Mouse (Mus musculus): ENCODE measurements around the gene Dpt.
A peak's percentile ranks its signal among the peaks of the same experiment; 100 is the strongest.
"Not testable (repeated sequence)": the region's sequence is repeated elsewhere in the genome, so short reads cannot be mapped to it uniquely, and the experiment has no call there.

Dpt gene

DNA sequence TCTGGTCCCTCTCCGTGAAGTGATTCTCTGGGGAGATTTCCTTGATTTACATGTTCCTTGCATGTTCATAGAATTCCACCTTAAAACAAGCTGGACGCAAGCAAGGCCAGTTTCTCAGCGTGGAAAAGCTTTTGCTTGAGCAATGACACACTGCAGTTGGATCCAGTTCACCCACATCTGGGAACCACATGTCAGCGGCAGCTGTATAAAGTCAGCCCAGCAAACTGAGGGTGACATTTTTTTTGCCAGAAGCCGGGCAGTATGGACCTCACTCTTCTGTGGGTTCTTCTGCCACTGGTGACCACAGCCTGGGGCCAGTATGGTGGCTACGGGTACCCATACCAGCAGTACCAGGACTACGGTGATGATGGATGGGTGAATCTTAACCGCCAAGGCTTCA lies at the start of gene Dpt:
Gene Dpt (plus strand): TSS at position 174 of the 400 bp plus-strand sequence.
- no peak for DNase-seq (ENCODE audit: low spot score in 2 of 2)

GRCm38 (mm10) chr1:164753736-164754135 lies 42.7 kb upstream of the Dpt start:
- peak; percentile 44 to 58 for DNase-seq (ENCODE audit: low spot score in 2 of 2)

DNA sequence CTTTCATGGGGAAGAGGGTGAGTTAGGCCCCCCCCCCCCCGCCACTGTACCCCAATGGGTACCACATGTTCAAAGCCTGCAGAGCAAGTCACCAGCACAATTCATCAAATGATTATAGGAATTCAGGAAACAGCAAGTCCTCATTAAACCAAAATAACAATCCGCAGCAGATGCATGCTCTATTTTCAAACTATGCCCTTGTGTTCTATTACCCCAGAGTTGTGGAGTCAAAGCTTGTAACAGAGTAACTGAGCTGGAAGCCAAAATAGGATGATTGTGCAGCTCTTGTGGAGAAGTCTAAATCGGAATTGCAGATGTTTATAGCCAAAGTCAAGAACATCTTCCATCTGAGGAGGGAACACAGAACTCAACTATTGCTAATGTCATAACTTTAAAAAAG lies 40.8 kb upstream of the Dpt start:
- DNase-seq (ENCODE audit: low spot score in 2 of 2), result no peak

DNA sequence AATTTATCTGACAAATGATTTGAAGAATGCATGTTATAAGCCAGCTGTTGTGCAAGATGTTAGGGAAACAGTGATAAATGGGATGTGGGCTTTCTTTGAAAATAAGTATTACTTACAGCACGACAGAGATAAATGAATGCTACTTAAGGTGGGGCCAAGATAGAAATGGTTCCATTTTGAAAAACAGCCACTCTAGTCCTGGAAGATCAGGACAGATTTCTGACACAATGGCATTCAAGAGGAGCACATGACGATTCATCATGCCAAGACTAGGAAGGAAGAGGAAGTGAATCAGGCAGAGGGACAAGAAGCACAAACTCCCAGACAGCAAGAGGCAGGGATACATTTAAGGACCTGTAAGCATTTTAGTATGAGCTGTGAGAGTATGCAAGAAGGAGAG lies 39.5 kb upstream of the Dpt start:
- DNase-seq (ENCODE audit: low spot score in 2 of 2), result no peak

GRCm38 (mm10) chr1:164758401-164758800 lies 38.0 kb upstream of the Dpt start:
- DNase-seq (ENCODE audit: low spot score in 2 of 2), result no peak

DNA sequence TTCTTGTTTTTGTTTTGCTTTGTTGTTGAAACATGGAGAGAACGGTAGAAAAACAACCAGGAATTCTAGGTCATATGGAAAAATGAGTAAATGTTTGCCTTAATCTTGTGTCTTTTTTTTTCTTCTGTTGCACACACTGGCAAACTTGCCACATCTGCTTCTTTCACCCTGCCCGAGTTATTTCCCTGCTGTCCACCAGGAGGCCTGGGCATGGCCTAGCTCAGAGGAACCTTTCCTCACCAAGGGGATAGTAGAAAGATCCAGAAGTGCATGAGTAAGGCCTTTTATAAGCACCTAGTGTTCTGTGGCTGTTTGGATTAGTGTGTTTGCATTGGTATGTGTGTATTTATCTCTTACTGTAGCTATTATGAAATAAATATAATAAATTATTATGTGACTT lies 34.2 kb upstream of the Dpt start:
- DNase-seq (ENCODE audit: low spot score in 2 of 2), result no peak

- DNase-seq (ENCODE audit: low spot score in 2 of 2), result no peak
Measured at GRCm38 (mm10) chr1:164766646-164767045, 29.8 kb upstream of the Dpt start.

DNA sequence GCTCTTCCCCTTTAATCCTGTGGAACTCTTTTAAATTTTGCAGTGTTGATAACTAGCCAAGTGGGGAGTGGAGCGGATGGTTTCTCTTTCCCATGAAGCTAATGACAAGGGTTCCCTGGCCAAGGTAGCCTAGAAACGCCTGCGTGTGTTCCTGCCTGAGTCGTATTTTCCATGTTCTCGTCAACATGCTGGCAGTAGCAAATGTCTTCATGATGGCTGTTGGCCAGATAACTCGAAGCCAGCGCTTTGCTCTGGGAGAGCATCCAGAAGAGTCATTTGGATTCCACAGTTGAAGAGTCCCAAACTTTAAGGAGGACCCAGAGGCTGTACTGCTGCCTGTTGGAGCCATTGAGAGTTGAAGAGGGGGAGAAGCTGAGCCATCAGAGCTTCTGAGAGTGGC lies 25.8 kb upstream of the Dpt start:
- DNase-seq (ENCODE audit: low spot score in 2 of 2), result peak; percentile 41 to 60

GRCm38 (mm10) chr1:164780851-164781510 lies 15.5 kb upstream of the Dpt start:
- no peak for DNase-seq (ENCODE audit: low spot score in 2 of 2)

DNA sequence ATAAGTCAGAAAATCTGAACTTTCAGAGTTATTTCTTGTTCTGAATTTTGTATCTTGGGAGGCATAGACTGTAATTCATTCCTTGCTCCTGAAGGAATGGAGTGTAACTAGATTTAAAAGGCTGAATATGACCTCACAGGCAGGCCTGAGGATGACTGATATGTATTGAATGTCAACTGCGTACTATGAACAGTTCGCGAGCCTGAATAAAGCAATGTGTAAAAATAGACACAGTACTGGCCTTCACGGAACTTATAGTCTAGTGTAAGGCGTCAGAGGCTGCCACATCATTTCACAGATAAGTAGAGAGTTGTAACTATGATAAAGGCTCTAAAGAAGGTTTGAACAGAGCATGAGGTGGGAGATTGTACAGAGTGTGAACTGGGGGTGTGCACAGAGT lies 10.3 kb upstream of the Dpt start:
- no peak for DNase-seq (ENCODE audit: low spot score in 2 of 2)

GRCm38 (mm10) chr1:164787771-164788170 lies 8.7 kb upstream of the Dpt start:
- DNase-seq (ENCODE audit: low spot score in 2 of 2), result peak; percentile 87 to 90

DNA sequence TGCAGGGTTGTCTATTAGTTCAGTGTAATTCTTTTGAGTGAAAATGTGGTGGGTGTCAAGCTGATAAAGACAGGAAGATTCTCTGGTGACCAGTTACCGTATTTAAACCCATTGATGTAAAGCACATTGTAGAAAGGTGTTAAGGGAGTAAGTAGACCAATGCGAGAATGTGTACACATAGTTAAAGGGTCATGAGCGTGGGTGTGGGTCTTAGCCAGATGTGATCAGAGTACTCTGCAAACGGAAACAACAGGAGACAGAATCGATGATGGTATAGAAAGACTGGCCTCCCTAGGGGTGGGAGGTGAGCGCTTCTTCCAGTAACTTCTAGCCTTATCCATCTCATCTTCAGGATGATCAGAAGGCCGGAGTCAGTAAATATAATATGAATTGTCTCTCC lies 8.2 kb upstream of the Dpt start:
- DNase-seq (ENCODE audit: low spot score in 2 of 2), result no peak

DNA sequence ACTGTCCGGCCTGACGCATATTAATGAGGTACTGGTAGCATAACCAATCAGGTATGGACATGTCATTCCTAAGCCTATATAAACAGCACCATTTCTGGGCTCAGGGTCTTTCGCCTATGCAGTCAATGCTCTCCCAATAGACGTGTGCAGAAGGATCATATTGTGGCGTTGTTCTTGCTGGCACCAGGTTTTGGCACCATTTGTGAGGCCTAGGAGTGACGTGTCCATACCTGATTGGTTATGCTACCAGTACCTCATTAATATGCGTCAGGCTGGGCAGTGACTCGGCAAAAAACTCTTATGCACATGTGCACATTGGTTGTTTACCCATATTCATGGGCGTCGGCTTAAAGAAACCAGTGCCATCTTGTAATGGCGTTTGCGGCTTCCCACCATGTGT lies 6.1 kb upstream of the Dpt start:
- DNase-seq (ENCODE audit: low spot score in 2 of 2), result not testable (repeated sequence)

DNA sequence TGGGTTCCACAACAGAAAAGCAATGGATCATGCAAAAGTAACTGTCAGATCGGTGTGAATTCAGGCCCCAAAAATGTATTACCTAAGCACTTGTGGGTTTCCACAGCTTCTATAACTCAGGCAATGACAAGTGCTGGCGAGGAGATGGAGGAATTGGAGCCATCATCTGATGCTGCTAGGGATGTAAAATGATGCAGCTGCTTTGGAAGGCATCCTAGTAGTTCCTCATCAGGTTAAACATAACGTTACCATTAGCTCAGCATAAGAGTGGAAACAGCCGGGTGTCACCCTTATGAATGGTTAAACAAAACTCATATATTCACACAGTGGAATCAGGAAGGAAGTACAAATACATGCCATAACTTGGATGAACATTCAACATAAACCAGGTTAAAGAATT lies 3.4 kb upstream of the Dpt start:
- DNase-seq (ENCODE audit: low spot score in 2 of 2), result no peak

DNA sequence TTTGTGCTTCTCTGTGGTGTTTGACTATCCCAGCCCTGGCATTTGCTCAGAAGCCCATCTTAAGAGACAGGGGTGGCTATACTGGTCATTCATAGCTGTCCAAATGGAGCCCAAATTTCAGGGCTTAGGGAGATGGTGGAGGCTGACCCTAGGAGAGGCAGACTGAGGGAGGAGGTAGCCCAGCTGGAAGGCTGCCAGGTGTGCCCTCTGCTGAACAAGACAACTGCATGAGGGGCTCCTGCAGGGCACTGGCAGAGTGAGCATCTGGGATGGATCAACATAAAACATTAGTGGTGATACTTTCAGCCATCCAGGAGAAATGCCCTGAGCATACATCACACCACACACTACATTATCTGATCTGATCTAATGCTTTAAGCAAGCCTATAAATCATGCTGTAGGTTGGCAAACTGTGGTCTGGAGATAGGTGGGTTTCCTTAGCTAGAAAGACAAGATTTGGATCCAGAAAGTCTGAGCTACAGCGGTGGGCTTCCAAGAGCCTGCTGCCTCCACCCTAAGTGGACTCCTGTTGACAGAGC lies 1.4 kb downstream of the Dpt start:
- DNase-seq (ENCODE audit: low spot score in 2 of 2), result no peak

DNA sequence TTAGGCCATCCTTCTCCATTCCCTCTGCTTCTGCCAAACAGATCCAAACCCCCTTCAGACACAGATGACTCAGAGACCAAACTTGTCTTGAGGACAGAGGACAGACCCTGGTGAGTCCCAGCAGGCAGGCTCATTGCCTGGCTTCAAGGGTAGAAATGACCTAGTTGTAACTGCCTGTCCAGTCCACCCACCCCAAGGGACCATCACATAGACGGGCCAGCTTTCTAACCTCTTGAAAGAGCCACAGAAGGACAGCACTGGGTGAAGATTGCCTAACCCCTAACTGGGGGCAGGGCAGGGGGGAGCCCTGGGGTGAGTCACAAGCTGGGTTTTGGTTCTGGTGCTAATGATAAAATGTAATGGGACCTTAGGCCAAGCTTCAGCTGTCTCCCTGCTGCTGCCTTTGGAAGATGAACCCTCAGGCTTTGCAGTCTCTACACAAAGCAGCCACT lies 2.1 kb downstream of the Dpt start:
- no peak for DNase-seq (ENCODE audit: low spot score in 2 of 2)

DNA sequence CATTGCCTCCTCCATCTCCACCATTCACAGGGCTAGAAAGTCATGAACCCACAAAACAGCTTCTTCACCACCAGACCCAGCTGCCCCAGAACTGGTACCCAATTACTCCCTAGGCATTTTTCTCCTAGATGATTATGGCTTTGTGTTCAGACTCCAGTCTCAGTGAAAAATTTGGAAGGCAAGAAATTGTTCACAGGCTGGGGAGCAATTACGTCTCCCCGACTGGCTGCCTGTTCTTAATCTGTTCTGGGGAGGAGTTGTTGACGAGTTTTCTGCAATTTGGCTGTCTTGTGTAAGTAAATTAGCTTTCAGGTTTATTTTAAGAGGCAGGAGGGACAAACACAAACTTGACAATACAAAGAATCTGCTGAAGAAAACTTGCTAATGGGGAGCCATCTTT lies 2.7 kb downstream of the Dpt start:
- DNase-seq (ENCODE audit: low spot score in 2 of 2), result no peak

GRCm38 (mm10) chr1:164804277-164804676 lies 7.8 kb downstream of the Dpt start:
- DNase-seq (ENCODE audit: low spot score in 2 of 2), result no peak

DNA sequence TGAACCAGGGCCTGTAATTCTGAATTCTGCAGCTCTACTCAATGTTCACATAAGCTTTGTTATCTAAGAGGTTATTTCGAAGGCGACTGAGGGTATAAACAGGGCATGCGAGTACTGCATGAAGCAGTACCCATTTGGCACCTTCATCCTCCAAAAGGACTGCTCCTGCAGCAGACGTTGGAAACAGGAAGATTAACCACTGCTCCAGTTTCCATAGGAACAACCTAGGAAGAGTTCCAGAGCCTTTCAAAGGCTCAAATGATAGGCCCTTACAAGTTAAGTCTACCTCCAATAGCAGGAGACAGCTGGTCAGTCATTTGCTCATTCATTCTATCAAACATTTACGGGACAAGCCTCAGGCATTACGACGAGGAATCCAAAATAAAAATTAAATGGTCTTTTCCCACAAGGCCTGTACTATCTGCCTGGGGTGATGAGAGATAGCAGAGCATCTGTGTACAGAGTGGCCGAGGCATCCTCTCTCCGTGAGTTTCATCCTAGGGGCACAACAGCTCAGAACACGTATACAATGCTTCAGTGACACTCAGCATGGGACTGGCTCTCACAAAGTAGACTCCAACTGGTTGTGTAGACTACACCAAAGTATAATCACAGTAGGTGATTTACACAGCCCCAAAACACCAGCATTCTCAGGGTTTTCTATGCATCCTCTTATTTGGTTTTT lies 8.4 kb downstream of the Dpt start:
- no peak for DNase-seq (ENCODE audit: low spot score in 2 of 2)

DNA sequence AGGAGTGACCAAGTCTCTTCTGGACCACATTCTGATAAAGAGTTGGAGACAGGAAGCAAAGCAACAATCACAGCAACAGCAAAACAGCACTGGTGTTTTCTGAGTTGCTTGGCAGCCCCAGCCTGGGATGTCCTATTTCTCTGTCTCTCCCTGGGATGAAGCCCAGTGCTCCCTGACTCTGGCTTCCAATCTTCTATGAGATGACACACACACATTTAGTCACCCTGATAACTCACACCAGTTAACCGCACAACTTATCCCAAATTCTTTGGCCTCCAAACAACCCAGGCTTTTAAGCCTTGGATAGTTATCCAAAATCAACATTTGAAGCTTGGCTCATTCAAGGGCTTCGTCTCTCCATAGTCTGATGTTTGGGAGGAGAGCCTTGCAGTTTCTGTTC lies 12.9 kb downstream of the Dpt start:
- DNase-seq (ENCODE audit: low spot score in 2 of 2), result no peak

DNA sequence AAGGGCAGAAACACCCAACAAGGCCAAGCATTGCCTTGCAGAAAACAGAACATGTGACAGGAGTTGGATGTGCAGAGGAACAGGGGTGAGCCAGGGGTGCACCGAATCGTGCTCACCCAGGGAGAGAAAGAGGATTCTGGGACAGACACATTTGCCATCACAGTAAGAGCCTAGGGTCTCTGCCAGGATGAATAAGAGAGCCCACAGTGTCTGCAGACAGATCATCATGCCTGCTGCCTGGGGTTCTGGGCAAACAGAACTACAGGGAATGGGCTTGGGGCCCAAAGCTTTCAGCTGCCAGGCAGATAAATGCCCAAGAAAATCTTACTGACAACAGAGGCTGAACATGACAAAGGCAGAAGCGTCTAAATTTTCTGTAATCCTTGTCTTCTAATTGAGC lies 14.9 kb downstream of the Dpt start:
- DNase-seq (ENCODE audit: low spot score in 2 of 2), result no peak

GRCm38 (mm10) chr1:164814243-164814642 lies 17.8 kb downstream of the Dpt start:
- no peak for DNase-seq (ENCODE audit: low spot score in 2 of 2)

- no peak for DNase-seq (ENCODE audit: low spot score in 2 of 2)
Measured at GRCm38 (mm10) chr1:164815330-164815729, 18.9 kb downstream of the Dpt start.

All from right cerebral cortex, adult 2 months (tissue).